Mouse (Mus musculus): Measurements from ENCODE around the gene Cd3g.

DNA sequence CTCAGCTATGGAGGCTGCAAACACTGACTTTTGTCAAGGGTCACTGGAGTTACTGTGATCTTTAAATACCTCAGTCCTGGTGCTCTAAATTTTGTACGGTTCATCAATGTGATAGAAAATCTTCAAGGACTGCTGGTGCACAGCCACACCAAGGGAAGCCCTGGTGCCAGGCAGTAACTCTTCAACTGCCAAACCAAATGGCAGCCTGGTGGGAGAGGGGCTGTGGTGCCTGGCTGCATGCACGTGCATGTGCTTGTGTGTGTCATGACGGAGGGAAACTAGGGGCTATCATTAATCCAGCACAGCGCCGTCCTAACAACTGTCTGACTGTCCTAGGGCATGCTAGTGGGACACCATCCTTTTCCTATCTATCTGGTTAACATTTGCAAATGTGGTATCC is 19.5 kb upstream of the Cd3g start:
- TF ChIP-seq EP300 (IDR thresholded peaks at IDR 0.05; ENCODE audit: low read depth) (no peak), CTCF (IDR thresholded peaks at IDR 0.05; ENCODE audit: low read depth) (no peak)

All from heart, postnatal 0 days (tissue).